Mouse (Mus musculus) embryonic facial prominence, embryonic 15.5 days (tissue): ENCODE measurements around the gene Gid8. TPM values are rescaled to one million over a fixed set of nuclear protein-coding genes. Genes with fewer than 3 reads are reported as not detected.

Experiments
- ATAC-seq: fragments of 200-750 bp; cut with Nextera tagmentation; 2 replicates; pipeline ENCODE4 v1.8.0; 2017; ENCODE audit warnings: low read depth, moderate TSS enrichment; ENCODE audit not compliant: insufficient number of reproducible peaks, low FRiP score, low TSS enrichment
- H3K27ac ChIP-seq: fragments of 300-500 bp; sonication (generic); replicated peaks from 2 replicates; pipeline ENCODE4 v1.5.1; 2015; ENCODE audit warnings: mild to moderate bottlenecking, inconsistent platforms
- H3K27me3 ChIP-seq: fragments of 300-500 bp; sonication (generic); 2 replicates; pipeline ENCODE4 v1.6.1; 2015; ENCODE audit warnings: inconsistent platforms
- H3K36me3 ChIP-seq: fragments of 300-500 bp; sonication (generic); 2 replicates; pipeline ENCODE4 v1.6.1; 2015; ENCODE audit warnings: mild to moderate bottlenecking, inconsistent platforms
- H3K4me1 ChIP-seq: fragments of 300-500 bp; sonication (generic); 2 replicates; pipeline ENCODE4 v1.6.1; 2015; ENCODE audit warnings: inconsistent platforms
- H3K4me2 ChIP-seq: fragments of 300-500 bp; sonication (generic); replicated peaks from 2 replicates; pipeline ENCODE4 v1.6.1; 2015; ENCODE audit warnings: mild to moderate bottlenecking, inconsistent platforms
- H3K4me3 ChIP-seq: fragments of 300-500 bp; sonication (generic); replicated peaks from 2 replicates; pipeline ENCODE4 v1.5.1; 2015; ENCODE audit warnings: mild to moderate bottlenecking, inconsistent platforms
- H3K9ac ChIP-seq: fragments of 300-500 bp; sonication (generic); 2 replicates; pipeline ENCODE4 v1.6.1; 2015; ENCODE audit warnings: inconsistent platforms
- H3K9me3 ChIP-seq: fragments of 300-500 bp; sonication (generic); replicated peaks from 2 replicates; pipeline ENCODE4 v1.6.1; 2016; ENCODE audit warnings: inconsistent platforms
- WGBS: fragments of 180-500 bp; shearing (Covaris S2); methylation state at CpG from one replicate; pipeline ENCODE4 v1.1.7; 2015; 5-methylcytosine and 5-hydroxymethylcytosine counted together
- polyA plus RNA-seq: library from polyadenylated mRNA; unstranded; fragments of >200 nt; fragmentation: Nextera tagmentation; extraction: Ambion mirVana; gene quantifications from 2 replicates; pipeline ENCODE4 v1.2.1, GENCODE M21; 2015

Gene Gid8
- polyA plus RNA-seq, 1 experiment from 2014 or later, result 70.4 TPM

- peak overlapping the region; percentile 81 for H3K9ac ChIP-seq
- H3K9me3 ChIP-seq, result no peaks in the 10 kb centered on the region
- H3K27ac ChIP-seq, result peak overlapping the region; percentile 95
- H3K4me2 ChIP-seq, result peak overlapping the region; percentile 87
- no peaks in the 10 kb centered on the region for H3K27me3 ChIP-seq
- peak overlapping the region; percentile 62 for H3K4me3 ChIP-seq
- peaks cover 42% of the 10 kb centered on the region for H3K4me1 ChIP-seq
- WGBS, result 4% methylated on average over 26 of the region's 26 CpGs
- ATAC-seq, result no peak; the same call in 1 of the 2 replicates
- H3K36me3 ChIP-seq, result no peaks in the 10 kb centered on the region
Measured at GRCm38 (mm10) chr2:180701053-180701766, 8.7 kb upstream of the Gid8 start.

- under 1% methylated on average over 57 of the region's 66 CpGs for WGBS
- H3K9ac ChIP-seq, result peak overlapping the region; percentile 81
- H3K4me1 ChIP-seq, result peaks cover 37% of the 10 kb centered on the region
- peak overlapping the region; percentile 62 for H3K4me3 ChIP-seq
- H3K36me3 ChIP-seq, result no peaks in the 10 kb centered on the region
- peak overlapping the region; percentile 87 for H3K4me2 ChIP-seq
- no peaks in the 10 kb centered on the region for H3K27me3 ChIP-seq
- H3K9me3 ChIP-seq, result no peaks in the 10 kb centered on the region
- peak overlapping the region; percentile 95 for H3K27ac ChIP-seq
- ATAC-seq, result peak; percentile 95
Measured at GRCm38 (mm10) chr2:180701767-180702621, 7.9 kb upstream of the Gid8 start.

GRCm38 (mm10) chr2:180702701-180703149 lies 7.2 kb upstream of the Gid8 start:
- Histone ChIP-seq H3K36me3 (no peaks in the 10 kb centered on the region), H3K4me1 (peaks cover 34% of the 10 kb centered on the region), H3K4me3 (peak overlapping the region; percentile 62), H3K9ac (peak overlapping the region; percentile 81; the same call in 1 of the 2 replicates), H3K27ac (peak overlapping the region; percentile 95), H3K27me3 (no peaks in the 10 kb centered on the region), H3K9me3 (no peaks in the 10 kb centered on the region), H3K4me2 (peak overlapping the region; percentile 87)
- no peak for ATAC-seq
- WGBS, result 34% methylated on average over 4 of the region's 4 CpGs

GRCm38 (mm10) chr2:180703175-180703574 lies 6.7 kb upstream of the Gid8 start:
- Histone ChIP-seq H3K4me2 (no peak overlapping the region), H3K4me1 (peaks cover 36% of the 10 kb centered on the region), H3K9ac (no peak overlapping the region), H3K27me3 (no peaks in the 10 kb centered on the region), H3K27ac (peak overlapping the region; percentile 95; the same call in 1 of the 2 replicates), H3K9me3 (no peaks in the 10 kb centered on the region), H3K4me3 (no peak overlapping the region), H3K36me3 (no peaks in the 10 kb centered on the region)
- 52% methylated on average over 5 of the region's 5 CpGs for WGBS
- ATAC-seq, result no peak

GRCm38 (mm10) chr2:180703645-180704359 lies 6.1 kb upstream of the Gid8 start:
- Histone ChIP-seq H3K4me1 (peaks cover 41% of the 10 kb centered on the region), H3K27me3 (no peaks in the 10 kb centered on the region), H3K4me3 (no peak overlapping the region), H3K9ac (no peak overlapping the region), H3K36me3 (no peaks in the 10 kb centered on the region), H3K4me2 (no peak overlapping the region), H3K27ac (no peak overlapping the region), H3K9me3 (no peaks in the 10 kb centered on the region)
- WGBS, result 64% methylated on average over 3 of the region's 3 CpGs
- ATAC-seq, result no peak

- Histone ChIP-seq H3K4me3 (no peak overlapping the region), H3K27me3 (no peaks in the 10 kb centered on the region), H3K36me3 (no peaks in the 10 kb centered on the region), H3K4me1 (peaks cover 36% of the 10 kb centered on the region), H3K9me3 (no peaks in the 10 kb centered on the region), H3K9ac (no peak overlapping the region), H3K4me2 (no peak overlapping the region), H3K27ac (no peak overlapping the region)
- 79% methylated on average over 8 of the region's 8 CpGs for WGBS
- ATAC-seq, result no peak
Measured at GRCm38 (mm10) chr2:180704591-180704990, 5.3 kb upstream of the Gid8 start.

- no peak for ATAC-seq
- peaks cover 32% of the 10 kb centered on the region for H3K4me1 ChIP-seq
- H3K4me2 ChIP-seq, result no peak overlapping the region
- no peaks in the 10 kb centered on the region for H3K36me3 ChIP-seq
- no peaks in the 10 kb centered on the region for H3K9me3 ChIP-seq
- no peak overlapping the region for H3K9ac ChIP-seq
- no peak overlapping the region for H3K27ac ChIP-seq
- 78% methylated on average over 3 of the region's 3 CpGs for WGBS
- H3K27me3 ChIP-seq, result no peaks in the 10 kb centered on the region
- no peak overlapping the region for H3K4me3 ChIP-seq
Measured at GRCm38 (mm10) chr2:180705066-180705465, 4.9 kb upstream of the Gid8 start.

GRCm38 (mm10) chr2:180705975-180706374 lies 3.9 kb upstream of the Gid8 start:
- H3K36me3 ChIP-seq, result no peaks in the 10 kb centered on the region
- WGBS, result 92% methylated on average over 5 of the region's 5 CpGs
- H3K4me3 ChIP-seq, result no peak overlapping the region
- no peak overlapping the region for H3K4me2 ChIP-seq
- no peaks in the 10 kb centered on the region for H3K9me3 ChIP-seq
- no peak overlapping the region for H3K27ac ChIP-seq
- H3K4me1 ChIP-seq, result peaks cover 24% of the 10 kb centered on the region
- no peak for ATAC-seq
- no peak overlapping the region for H3K9ac ChIP-seq
- H3K27me3 ChIP-seq, result no peaks in the 10 kb centered on the region

GRCm38 (mm10) chr2:180709023-180709922 lies 644 bp upstream of the Gid8 start:
- Histone ChIP-seq H3K9ac (peak overlapping the region; percentile 69), H3K27me3 (no peaks in the 10 kb centered on the region), H3K9me3 (no peaks in the 10 kb centered on the region), H3K4me3 (peak overlapping the region; percentile 98), H3K27ac (peak overlapping the region; percentile 89), H3K36me3 (peaks cover 8% of the 10 kb centered on the region), H3K4me1 (peaks cover 19% of the 10 kb centered on the region), H3K4me2 (peak overlapping the region; percentile 76)
- under 1% methylated on average over 39 of the region's 39 CpGs for WGBS
- ATAC-seq, result peak; percentile 66
